Mouse (Mus musculus) frontal cortex, postnatal 14 days (tissue): ENCODE data around the gene Skint2.

Experiments
- DNase-seq, 2 experiments: peaks; one replicate each; pipeline ENCODE4 v3.0.0; 2022; ENCODE audit warnings: low spot score in 2 of 2

Skint2 gene

DNA sequence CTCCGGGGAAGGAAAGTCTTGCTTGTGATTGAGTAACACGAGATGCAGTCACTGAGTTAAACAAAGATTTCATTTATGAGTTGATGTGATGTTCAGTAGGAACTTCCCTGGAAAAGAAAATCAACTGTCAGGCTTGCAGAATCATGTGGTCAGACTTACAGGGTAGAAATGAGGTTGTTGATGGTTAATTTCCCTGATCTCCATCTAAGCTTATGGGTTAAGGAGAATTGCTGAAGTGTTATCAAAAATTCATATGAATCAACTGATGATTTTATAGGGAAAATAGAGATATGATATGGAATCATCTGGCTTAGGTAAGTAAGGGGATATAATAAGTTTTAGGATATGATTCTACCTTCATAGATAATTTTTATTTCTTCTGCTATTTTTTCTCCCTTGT is at the start of gene Skint2:
Skint2 (plus strand) TSS at position 301 of the 400 bp plus-strand sequence.
- no peak for DNase-seq
